Mouse (Mus musculus) adrenal gland, postnatal 10 days (tissue): Measurements from ENCODE around the gene Dock4. TPM values are rescaled to one million over a fixed set of nuclear protein-coding genes. Genes with fewer than 3 reads are reported as not detected.

Experiments used
- DNase-seq: peaks from one replicate; pipeline ENCODE4 v3.0.0; 2021; ENCODE audit warnings: mixed read lengths
- total RNA-seq, 2 experiments: library from RNA; stranded (reverse); gene quantifications; 2 replicates each; pipeline ENCODE4 v1.2.3; 2021

The Dock4 gene
- total RNA-seq, 2 experiments from 2014 or later: 16.2 to 28.5 TPM

DNA sequence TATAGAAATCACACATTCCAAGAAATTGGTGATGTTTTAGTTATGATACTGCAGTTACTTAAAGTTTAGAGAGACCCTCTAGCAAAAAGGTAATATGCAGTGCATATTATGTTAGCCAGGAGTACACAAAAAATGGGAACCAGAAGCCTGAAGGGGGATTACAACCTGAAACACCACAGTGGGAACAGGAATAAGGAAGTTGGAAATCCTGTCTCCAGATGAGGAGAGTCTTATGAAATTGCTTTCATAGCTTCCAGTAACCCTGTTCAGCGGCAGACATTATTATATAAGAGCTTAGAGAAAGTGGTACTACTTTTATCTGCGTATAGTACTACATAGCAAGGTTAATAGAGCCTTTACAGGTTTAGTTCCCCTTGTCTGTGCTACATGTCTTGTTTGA, 210.1 kb downstream of the Dock4 start:
- DNase-seq: no peak

DNA sequence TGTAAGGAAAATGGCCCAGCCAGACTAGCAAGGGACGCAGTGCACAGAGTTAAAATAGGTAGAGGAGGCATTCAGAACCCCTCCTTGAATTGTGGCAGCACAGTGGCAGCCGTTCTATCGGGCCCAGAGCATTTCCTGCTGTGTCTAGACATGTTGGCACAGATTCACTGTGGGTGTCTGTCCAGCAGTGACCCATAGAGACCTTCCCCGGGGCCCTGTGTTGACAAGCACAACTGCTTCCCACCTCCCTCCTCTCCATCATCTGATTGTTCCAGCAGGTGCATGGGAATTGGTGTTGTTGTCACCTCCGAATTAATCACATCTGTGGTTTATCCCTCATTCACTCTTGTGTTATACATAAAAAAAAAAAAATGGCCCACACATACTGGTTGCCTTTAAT, 210.7 kb downstream of the Dock4 start:
- DNase-seq: no peak

DNA sequence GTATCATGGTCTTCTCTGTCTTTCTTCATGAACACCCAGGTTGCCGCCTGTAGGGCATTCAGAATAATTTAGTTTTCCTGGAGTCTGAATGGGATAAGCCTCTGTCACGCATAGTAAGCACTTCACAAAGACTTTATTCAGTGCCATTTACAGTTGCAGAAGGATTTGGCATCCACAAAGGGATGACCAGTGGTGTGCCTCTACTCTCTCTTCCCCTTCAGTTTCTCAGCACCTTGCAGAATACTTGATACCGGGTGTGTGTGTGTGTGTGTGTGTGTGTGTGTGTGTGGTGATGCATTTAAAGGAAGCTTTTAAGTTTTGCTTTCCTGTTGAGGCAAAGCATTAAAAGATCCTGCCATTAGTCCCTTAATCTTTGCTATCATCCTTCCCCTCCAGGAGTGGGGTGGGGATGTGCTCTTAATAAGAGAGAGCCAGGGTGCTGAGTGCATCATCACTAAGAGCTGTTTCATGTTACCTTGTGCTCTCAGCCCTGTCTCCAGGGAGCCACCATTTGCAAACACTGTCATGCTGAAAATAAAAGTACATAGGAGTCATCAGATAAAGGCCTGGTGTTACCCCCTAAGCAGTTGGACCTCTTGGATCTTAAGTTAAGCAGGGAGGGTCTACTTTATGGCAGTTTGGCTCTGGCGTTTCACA, 211.6 kb downstream of the Dock4 start:
- DNase-seq: no peak

DNA sequence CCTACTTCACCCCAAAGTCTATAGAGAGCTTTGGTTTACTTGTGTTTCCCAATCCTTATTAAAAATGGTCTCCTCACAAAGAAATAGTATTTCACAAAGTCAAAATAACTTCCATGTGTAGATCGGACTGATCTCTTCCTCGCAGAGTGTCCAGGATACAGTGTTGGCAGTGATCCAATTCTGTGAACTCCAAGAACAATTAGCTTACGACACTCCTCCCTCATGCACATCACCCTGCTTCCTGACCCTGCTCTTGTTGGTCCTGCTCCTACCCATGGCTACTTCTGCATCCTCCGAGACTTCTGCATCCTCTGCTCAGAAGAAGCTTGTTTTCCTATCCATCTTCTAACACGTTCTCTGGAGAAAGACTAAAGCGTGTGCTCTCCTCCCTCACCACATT, 213.9 kb downstream of the Dock4 start:
- no peak for DNase-seq

DNA sequence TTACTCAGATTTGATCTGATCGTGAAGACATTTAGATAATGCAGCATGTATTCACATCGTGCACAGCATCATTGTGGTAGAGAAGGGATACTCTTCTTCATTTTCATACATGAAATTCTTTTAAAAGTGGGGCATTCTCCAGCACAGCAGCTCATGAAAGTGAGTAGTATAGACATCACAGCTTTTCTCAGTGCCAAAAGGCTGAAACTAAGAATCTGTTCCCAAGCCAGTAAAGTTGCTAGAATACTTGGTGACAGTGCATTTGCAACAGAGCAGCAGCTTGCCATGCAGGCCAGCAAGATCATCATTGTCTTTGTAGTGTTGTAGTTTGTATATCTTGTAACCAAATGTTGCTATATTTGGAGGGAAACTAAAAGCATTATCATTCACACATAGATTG, 223.7 kb downstream of the Dock4 start:
- no peak for DNase-seq

DNA sequence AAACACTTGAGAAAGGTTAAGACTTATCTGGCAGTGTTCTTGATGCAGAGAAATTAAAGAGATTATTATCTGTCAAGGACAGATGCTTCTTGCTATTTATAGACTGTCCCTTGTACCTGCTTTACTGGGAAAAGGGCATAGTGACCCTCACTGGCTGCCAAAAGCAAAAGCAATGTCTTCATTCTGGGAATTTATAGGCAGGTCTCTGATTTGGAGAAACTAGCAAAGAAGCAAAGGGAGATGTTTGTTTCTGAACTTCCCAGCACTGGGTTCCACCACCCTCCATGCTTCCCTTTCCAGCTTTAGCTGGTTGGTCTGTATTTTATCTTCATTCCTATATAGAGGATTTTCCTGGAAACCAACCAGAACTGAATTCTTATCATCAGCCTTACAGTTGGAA, 225.0 kb downstream of the Dock4 start:
- peak; percentile 29 for DNase-seq

DNA sequence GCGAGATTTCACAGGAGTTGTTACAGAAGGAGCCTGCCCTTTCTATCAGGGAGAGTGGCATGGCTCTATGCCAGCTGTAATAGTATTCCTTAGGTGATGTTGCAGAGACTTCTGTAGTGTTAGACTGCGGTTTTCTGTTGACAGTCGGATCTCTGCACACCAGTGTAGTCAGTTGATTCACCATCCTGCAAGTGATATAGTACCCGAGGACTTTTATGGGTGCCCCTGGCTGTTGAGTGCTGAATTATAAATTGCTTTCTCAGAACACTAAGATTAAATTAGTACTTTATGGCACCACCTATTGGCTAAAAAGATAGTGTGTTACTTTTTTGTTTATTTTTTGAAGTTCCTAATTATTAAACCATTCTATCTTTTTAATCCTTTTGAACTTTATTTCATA, 234.0 kb downstream of the Dock4 start:
- DNase-seq: peak; percentile 14

DNA sequence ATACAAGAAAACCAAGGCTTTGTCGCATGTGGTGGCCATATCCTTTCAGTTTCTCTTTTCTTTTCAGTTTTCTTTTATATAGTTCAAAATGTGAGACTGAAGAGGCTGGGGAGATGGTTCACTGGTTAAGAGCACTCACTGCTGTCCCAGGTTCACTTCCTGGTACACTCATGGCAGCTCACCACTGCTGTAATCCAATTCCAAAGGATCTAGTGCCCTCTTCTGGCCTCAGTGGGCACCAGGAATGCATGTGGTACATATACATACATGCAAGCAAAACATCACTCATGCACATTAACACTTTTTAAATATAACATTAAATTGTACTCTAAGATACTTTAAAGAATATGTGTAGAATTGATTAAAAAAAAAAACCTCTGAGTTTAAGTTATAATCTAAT, 234.8 kb downstream of the Dock4 start:
- peak; percentile 63 for DNase-seq

DNA sequence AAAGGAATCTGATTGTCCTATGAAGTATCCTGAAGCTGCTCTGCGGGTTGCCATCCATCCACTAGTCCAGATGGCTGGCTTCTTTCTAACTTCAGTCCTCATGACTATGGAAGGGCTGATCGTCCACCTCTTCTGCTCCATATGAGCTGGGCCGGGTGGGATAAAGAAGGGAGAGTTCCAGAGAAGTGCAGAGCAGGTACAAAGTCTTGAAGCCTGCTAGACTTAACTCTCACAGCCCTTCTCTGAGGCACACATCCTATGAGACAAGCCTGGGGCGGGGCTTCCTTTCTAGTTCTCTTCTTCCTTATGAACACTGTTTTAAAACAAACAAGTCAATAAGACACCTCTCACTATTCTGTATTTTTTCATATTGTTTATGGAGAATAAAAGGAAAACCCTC, 245.7 kb downstream of the Dock4 start:
- DNase-seq: no peak

DNA sequence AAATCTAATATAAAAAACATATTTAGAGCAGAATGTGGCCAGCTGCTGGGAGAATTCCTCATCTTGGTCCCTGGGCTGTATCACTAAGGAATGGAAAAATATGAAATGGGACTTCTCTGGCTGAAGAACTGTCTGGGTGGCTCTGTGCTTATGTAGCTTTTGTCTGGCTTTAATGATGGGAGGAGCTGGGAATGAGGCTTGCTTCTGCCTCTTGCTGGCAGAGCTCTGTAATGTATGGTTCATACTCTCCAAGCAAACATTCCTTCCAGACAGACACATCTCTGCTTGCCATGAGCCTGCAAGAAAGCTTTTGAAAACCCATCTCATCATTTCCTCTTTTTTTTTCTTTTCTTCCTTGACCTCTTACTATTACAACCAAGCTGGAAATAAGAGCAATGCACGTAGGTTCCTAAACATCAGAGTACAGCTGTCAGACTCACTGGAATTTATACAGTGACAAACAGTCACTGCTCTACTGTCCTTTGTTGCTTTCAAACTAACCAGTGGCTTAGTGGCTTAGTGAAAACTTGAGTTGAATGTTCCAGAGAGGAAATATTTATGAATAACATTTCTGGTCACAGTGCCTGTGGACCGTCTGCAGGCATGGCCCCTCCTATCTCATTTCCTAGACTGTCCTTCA, 248.4 kb downstream of the Dock4 start:
- no peak for DNase-seq

DNA sequence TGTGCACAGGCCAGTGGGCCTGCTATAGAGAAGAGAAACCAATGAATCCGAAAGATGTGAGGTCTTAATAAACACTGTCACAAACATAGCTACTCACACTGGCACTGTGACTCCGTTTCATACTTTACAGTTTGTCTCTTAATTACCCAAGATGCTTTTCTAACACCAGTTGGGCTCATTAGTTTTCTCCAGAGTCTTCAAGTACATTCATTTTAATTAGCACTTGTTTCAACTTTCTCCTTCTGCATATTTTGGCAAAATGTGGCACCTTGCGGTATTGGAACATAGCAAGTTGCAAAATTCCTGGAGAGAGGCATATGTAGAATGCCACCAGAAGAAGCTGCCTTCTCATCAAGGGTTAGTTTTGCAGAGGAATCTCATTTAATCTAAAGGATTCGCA, 252.6 kb downstream of the Dock4 start:
- no peak for DNase-seq

DNA sequence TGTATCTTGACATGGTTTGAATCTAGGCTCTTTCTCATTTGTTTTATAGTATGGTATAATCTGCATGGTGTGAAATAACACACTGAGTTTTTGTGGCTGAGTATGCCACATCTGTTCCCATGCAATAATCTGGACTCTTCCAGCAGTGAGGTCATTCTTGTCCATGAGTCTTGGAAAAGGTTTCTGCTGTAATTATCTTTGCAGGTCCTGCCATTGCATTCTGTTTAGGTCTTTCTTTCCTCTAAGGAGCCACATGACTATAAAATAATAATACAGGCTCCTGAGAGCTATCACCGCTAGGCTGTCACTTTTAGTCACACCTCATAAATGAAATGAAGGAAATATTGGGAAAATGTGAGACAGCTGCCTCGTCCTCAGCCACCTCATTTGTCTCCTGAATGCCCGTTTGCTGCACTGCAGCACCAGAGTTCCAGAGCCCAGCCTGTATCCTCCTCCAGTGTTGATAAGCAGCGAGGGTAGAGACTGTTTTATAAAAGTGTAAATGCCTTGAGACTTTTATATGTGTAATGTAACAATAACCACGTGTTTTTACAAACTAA, 256.6 kb downstream of the Dock4 start:
- no peak for DNase-seq

DNA sequence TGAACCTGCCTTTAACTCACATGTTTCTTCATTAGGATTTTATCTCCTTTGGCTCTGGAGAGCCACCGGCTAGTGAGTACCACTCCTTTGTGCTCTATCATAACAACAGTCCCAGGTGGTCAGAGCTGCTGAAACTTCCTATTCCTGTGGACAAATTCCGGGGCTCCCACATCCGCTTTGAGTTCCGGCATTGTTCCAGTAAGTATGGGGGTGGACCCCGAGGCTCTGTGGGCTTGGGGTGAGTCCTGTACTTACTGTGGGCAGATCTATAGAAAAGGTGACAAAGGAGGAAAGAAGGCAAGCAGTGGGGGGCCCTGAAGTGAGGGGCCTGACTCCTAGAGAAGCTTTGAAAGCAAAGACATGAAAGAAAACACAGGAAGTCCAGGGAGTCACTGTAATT, 258.5 kb downstream of the Dock4 start:
- DNase-seq: no peak

DNA sequence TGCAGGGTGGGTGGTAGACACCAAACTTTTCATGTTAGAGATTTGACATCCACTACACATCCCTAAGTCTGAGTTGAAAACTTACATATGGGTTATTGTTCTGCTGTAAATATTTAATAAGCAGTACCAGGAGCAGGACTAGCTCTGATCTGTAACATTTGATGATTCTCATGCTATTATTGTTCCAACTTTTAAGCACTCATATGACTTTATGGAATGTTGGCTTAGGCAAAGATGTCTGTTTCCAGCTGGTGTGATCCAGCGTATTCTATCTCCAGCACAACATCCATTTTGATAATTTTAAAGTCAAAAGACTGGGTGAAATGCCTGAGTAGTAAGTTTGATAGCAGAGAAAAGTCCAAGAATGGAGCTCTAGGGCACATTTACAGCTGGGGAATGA, 261.4 kb downstream of the Dock4 start:
- DNase-seq: no peak

DNA sequence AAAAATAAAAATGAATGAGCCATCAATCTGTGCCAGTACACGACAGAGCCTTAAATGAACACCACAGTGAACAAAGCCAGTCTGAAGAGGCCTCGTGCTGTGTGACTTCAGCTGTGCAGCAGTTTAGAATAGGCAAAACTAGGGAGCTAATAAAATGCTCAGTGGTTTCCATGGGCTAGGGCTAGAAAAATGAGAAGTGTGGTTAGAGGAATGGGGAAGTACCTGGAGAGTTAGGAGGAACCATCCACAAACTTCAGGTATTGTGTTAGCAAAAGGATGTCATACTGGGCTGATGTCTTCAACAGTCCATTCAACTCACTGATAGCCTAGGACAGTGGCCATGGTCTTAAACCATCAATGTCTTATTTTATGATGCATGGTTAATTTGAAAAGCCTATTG, 263.3 kb downstream of the Dock4 start:
- no peak for DNase-seq

DNA sequence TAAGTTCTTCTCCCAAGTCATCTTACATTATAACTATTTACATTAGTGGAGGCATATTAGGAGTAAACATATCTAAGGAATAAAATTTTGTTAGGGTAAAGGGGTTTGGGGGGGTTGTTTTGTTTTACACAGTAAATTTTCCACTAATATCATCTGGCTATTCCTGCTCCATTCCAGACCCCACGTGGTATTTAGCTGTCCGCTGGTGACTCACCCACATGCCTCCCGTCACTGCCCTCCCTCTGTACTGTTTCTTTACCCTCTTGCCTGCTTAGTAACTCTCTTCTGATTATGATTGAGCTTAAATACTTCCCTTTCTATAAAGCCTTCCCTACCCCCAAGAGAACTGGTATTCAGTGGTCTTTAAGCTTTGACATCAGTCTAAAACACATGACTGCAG, 266.5 kb downstream of the Dock4 start:
- no peak for DNase-seq

DNA sequence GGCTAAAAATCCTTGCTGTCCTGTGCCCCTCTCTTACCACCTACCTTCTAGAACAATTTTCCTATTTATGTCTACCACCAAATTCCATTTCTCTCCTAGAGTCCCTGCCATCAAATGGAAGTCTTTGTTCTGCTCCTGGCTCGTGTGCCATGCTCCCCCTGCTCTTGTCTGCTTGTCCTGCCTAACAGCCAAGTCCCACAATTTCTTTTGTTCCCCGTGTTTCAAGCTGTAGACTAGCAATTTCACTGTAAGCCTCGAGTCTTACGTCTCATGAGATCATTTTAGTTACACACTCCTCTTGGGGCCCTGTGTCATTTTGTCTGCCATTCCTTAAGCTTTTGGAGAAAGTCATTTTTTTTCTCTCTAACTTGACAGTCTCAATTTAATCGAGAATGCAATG, 268.5 kb downstream of the Dock4 start:
- no peak for DNase-seq

DNA sequence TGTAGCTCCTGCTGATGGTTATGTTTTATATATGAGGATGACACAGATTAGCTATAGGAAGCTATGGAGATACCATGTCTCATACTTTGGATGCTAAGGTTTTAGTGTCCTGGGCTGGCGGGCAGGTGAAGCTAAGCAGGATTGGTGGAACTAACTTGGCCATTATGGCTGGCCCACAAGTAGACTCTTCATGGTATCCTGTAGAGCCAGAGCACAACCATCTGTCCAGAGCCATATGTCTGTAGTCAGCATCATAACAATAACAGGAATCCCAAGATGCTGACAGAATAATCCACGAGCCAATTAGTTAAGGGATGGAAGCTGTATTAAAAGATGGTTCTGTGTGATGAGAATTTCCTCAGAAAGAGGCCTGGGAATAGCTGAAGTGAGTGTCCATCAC, 269.4 kb downstream of the Dock4 start:
- no peak for DNase-seq

DNA sequence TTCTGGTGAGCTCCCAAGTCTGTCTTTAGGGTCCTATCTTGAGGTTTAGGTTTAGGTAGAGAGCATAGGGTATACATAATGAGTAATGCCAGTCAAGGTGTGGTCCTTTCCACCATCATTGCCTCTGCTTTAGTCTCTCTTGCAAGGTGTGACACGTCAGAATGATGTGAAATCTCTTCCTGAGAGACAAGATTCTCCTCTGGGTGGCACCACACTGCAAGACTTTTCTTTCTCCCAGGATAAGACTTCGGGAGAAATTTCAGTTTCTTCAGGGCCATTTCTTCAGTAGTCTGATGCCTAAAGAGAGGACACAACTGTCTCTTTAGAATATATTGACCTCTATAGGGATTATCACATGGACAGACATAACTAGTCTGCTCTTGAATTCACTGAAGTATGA, 282.6 kb downstream of the Dock4 start:
- no peak for DNase-seq

DNA sequence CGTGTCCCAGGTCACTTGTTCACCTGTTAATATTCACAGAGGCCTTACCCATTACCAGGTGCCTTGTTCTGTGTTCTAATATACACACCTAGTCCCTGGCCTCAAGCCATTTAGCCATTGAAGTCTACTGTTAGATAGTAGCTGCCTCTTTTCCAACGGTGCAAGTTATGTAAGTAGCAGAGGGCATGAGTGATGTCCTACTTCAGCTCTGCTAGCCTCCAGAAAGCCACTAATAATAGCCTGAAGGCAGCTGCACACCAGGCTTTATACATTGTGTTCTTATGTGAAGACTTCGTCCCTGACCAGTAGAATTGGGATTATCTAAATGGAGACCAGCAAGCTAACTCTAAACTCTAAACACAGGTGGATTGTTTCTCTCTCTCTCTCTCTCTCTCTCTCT, 285.0 kb downstream of the Dock4 start:
- no peak for DNase-seq

DNA sequence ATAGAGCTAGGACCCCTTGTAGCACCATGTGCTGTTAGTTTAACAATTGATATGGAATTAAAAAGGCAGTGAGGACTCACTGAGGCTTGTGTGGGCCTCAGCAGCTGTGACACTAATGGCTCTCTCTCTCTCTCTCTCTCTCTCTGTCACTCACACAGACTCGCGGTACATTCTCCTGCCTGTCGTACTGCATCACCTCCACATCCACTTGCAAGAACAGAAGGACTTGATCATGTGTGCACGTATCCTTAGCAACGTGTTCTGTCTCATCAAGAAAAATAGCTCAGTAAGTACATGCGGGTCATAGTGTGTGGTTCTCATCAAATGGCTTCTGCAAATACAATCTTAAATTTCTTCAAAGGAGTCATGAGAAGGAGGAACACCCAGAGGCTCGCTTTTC, 299.7 kb downstream of the Dock4 start:
- no peak for DNase-seq

DNA sequence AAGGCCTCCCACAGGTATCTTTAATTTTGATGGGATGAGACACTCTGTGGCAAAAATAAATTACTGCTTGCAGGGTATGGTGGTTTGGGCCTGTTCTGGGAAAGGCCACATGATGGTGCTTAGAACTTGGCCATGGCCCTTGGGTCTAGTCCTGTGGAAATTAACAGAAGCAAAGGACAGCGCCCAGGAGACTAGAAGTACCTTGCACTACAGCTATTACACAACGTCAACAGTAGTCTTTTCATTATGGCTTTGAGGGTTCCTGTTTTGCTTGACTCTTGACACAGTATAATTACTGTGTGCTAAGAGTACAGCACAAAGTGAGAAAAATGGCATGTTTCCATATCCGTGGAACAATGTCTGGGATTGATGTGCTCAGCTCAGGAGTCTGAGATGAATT, 300.3 kb downstream of the Dock4 start:
- DNase-seq: peak; percentile 15

DNA sequence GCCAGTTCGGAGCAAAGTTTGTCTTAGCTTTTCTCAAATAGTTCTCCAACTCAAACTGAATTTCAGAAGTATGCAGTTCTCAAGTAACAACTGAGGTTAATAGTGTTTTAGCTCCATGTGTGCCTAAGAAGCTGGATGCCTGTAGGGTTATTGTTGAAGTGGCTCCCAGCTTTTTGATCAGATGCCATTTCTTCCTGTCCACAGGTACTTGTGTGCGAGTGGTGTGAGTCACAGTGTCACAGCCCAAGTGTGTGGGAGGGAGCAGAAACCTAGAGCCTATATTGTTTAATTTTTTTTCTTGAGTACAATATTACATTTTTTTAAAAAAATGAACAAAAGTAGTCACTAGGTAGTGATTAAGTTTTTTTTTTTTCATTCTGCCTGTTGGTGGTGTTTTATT, 313.5 kb downstream of the Dock4 start:
- DNase-seq: no peak

DNA sequence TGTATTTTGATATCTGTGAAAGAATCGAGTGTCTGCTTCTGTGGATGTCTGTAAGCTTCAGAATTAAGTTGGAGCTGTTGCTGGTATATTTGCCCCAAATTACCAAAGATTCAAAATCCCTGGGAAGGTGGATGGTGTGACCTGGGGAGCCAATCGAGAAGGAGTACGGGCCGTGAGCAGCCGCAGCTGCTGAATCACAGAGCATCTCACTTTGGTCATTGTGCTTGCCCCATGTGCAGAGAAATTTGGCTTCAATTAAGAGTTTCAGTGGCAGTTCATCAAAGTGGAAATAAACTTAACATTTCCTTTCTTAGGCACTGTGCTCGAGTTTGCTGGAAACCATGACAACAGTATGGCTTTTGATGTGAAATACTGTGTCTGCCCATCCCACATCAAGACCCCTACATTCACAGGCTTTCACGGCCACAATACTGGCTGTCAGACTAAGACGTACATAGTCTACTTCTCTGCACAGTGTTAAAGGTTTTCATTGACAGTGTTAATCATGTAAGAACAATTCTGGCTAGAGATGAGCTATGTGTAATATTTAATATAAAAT, 321.6 kb downstream of the Dock4 start:
- no peak for DNase-seq
